Mouse (Mus musculus): ENCODE data around the gene Egfl8. TPM values are rescaled to one million over a fixed set of nuclear protein-coding genes. Genes with fewer than 3 reads are reported as not detected.
A peak's percentile ranks its signal among the peaks of the same experiment; 100 is the strongest.

Egfl8 gene
- polyA plus RNA-seq, 1 experiment from 2014 or later: 3.8 TPM

DNA sequence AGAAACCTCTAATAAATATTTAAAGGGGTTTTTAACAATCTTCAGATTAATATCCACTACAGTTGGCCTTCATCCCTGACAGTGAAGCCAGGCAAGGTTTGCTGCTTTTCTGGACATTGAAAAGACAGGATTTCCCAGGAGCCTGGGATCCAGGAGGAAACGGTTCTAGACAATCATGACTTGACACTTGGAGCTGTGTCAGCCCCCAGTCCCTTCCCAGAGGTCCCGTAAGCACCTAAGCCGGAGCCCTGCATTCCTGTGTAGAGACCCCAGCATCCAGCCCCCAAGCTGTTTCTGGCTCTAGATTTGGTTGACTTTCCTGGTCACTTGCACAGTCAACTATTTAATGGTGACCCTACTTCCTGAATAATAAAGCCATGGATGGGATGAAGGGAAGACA, 42.8 kb upstream of the Egfl8 start:
- no peak overlapping the region for H3K4me3 ChIP-seq (ENCODE audit: low read length)
- no peak for ATAC-seq (ENCODE audit: low read depth)
- no peak overlapping the region for H3K4me2 ChIP-seq (ENCODE audit: low read depth, low read length)
- H3K27me3 ChIP-seq (ENCODE audit: control insufficient read depth, insufficient read depth, low read depth, low read length): peaks cover 20% of the 10 kb centered on the region
- no peaks in the 10 kb centered on the region for H3K36me3 ChIP-seq (ENCODE audit: control insufficient read depth, insufficient read depth, low read length)
- H3K4me1 ChIP-seq (replicated peaks; ENCODE audit: control insufficient read depth, insufficient read depth, low read length): peaks cover 30% of the 10 kb centered on the region
- H3K27ac ChIP-seq (ENCODE audit: low read length): no peak overlapping the region
- WGBS: 60% methylated on average over 3 of the region's 3 CpGs
- no peaks in the 10 kb centered on the region for H3K9me3 ChIP-seq (ENCODE audit: control insufficient read depth, low read length)
- no peak overlapping the region for H3K9ac ChIP-seq (ENCODE audit: low read length)

DNA sequence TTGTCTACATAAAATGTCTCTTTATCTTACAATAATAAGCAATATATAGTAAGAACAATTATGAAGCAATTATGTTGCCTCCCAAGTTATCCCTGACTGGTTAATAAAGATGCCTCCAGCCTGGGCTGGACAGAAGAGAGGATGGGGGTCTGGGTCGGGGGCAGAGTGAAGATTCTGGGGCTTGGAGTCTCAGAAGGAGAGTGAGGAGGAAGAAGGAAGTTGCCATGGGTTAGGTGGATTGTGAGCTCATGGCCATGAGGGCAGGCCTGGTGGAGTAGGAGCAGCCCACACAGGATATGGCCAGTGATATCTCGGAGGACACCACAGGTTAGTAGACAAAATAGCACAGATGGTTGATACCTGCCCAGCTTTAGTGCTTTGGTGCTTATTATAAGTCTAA, 42.4 kb upstream of the Egfl8 start:
- no peak overlapping the region for H3K4me3 ChIP-seq (ENCODE audit: low read length)
- no peak overlapping the region for H3K4me2 ChIP-seq (ENCODE audit: low read depth, low read length)
- ATAC-seq (ENCODE audit: low read depth): no peak
- H3K9ac ChIP-seq (ENCODE audit: low read length): no peak overlapping the region
- peaks cover 30% of the 10 kb centered on the region for H3K4me1 ChIP-seq (replicated peaks; ENCODE audit: control insufficient read depth, insufficient read depth, low read length)
- 68% methylated on average over 2 of the region's 2 CpGs for WGBS
- no peaks in the 10 kb centered on the region for H3K9me3 ChIP-seq (ENCODE audit: control insufficient read depth, low read length)
- H3K36me3 ChIP-seq (ENCODE audit: control insufficient read depth, insufficient read depth, low read length): no peaks in the 10 kb centered on the region
- peaks cover 20% of the 10 kb centered on the region for H3K27me3 ChIP-seq (ENCODE audit: control insufficient read depth, insufficient read depth, low read depth, low read length)
- H3K27ac ChIP-seq (ENCODE audit: low read length): no peak overlapping the region

DNA sequence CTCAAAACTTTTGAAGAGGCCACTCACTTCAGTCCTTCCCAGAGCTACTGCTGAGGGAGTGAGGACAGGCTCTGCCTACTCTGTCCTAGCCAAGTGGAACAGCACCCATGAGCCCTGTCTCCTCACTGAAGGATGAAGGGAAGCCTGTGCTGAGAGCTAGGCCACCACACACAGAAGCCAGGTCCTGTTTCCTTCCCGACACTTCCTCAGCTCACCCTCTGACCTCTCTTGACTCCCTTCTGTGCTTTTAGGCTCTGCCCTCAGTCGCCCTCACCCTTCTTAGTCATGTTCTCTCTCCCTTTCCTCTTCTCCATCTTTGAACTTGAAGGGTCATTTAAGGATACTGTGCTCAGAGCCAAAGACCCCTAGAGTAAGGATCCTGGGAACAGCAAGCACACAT, 41.5 kb upstream of the Egfl8 start:
- ATAC-seq (ENCODE audit: low read depth): no peak
- Histone ChIP-seq H3K9me3 (ENCODE audit: control insufficient read depth, low read length) (no peaks in the 10 kb centered on the region), H3K4me2 (ENCODE audit: low read depth, low read length) (no peak overlapping the region), H3K27ac (ENCODE audit: low read length) (no peak overlapping the region), H3K4me1 (replicated peaks; ENCODE audit: control insufficient read depth, insufficient read depth, low read length) (peaks cover 30% of the 10 kb centered on the region), H3K27me3 (ENCODE audit: control insufficient read depth, insufficient read depth, low read depth, low read length) (peaks cover 20% of the 10 kb centered on the region), H3K9ac (ENCODE audit: low read length) (no peak overlapping the region), H3K36me3 (ENCODE audit: control insufficient read depth, insufficient read depth, low read length) (no peaks in the 10 kb centered on the region; the same call in 1 of the 2 replicates), H3K4me3 (ENCODE audit: low read length) (no peak overlapping the region)
- WGBS: 29% methylated on average over 2 of the region's 2 CpGs

DNA sequence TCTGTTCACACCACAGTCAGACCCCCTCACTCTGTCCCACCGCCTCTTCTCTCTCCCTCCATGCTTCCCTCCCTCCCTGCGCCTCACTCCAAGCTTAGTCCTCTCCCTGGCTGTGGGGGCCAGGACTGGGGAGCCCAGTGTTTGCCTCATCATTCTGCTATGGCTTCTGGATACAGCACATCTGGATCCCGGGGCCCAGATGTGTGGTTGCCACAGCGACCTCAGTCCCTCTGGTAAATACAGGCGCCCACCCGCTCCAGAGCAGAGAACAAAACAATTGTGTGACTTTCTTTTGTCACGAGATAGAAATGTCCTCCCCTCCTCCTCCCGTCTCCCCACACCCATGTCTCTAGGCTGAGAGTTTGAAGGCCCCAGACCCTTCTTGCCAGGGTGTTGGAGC, 40.9 kb upstream of the Egfl8 start:
- no peak for ATAC-seq (ENCODE audit: low read depth)
- H3K9me3 ChIP-seq (ENCODE audit: control insufficient read depth, low read length): no peaks in the 10 kb centered on the region
- peaks cover 20% of the 10 kb centered on the region for H3K27me3 ChIP-seq (ENCODE audit: control insufficient read depth, insufficient read depth, low read depth, low read length)
- WGBS: 45% methylated on average over 8 of the region's 8 CpGs
- H3K27ac ChIP-seq (ENCODE audit: low read length): no peak overlapping the region
- H3K4me2 ChIP-seq (ENCODE audit: low read depth, low read length): no peak overlapping the region
- no peak overlapping the region for H3K4me3 ChIP-seq (ENCODE audit: low read length)
- peaks cover 5% of the 10 kb centered on the region for H3K36me3 ChIP-seq (ENCODE audit: control insufficient read depth, insufficient read depth, low read length)
- H3K4me1 ChIP-seq (replicated peaks; ENCODE audit: control insufficient read depth, insufficient read depth, low read length): peaks cover 29% of the 10 kb centered on the region
- no peak overlapping the region for H3K9ac ChIP-seq (ENCODE audit: low read length)

DNA sequence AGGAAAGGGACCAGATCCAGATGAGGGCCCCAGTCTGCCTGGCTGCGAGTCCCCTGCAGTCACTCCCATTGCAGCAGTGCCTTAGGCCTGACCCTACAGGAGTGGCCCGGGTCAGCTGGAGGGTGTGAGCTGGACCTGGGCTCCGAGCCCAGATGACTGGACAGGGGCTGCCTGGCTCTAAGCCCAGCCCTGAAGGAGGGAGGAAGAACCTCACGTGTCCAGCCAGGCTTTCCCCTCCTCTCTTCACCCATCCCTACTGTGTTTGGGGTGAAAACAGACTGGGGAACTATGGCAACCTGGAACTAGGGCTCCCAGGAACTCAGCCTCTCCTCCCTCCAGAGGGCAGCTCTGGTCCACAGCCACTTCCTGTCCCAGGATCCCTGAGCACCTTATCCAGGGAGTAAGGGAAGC, 39.8 kb upstream of the Egfl8 start:
- peaks cover 20% of the 10 kb centered on the region for H3K4me1 ChIP-seq (replicated peaks; ENCODE audit: control insufficient read depth, insufficient read depth, low read length)
- ATAC-seq (ENCODE audit: low read depth): peak; percentile 90
- 27% methylated on average over 4 of the region's 4 CpGs for WGBS
- H3K36me3 ChIP-seq (ENCODE audit: control insufficient read depth, insufficient read depth, low read length): peaks cover 10% of the 10 kb centered on the region
- peaks cover 11% of the 10 kb centered on the region for H3K27me3 ChIP-seq (ENCODE audit: control insufficient read depth, insufficient read depth, low read depth, low read length)
- H3K27ac ChIP-seq (ENCODE audit: low read length): peak overlapping the region; percentile 47
- H3K4me3 ChIP-seq (ENCODE audit: low read length): no peak overlapping the region
- H3K9ac ChIP-seq (ENCODE audit: low read length): 0 out of 2 replicates have a peak overlapping the region, but pooled peaks have one; percentile 12
- H3K4me2 ChIP-seq (ENCODE audit: low read depth, low read length): no peak overlapping the region
- H3K9me3 ChIP-seq (ENCODE audit: control insufficient read depth, low read length): no peaks in the 10 kb centered on the region

DNA sequence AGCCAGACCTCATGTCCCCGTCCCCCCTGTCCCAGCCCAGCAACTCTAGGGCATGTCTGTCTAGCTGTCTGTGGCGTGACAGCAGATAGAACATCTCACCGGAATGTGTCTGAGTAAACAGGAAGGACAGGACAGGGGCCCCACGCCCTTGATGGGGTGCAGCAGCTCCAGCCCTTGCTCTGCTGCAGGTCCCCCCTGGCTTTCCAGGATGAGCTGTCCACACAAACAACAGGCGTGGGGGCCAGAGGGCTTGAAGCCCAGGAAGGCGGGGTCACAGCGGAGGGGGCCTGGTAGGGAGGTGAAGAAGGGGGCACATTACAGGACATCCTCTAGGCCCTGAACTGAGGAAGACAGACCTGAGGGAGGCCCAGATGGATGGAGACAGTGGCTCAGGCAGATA, 39.4 kb upstream of the Egfl8 start:
- Histone ChIP-seq H3K9ac (ENCODE audit: low read length) (0 out of 2 replicates have a peak overlapping the region, but pooled peaks have one; percentile 12), H3K27me3 (ENCODE audit: control insufficient read depth, insufficient read depth, low read depth, low read length) (peaks cover 7% of the 10 kb centered on the region), H3K9me3 (ENCODE audit: control insufficient read depth, low read length) (no peaks in the 10 kb centered on the region), H3K4me1 (replicated peaks; ENCODE audit: control insufficient read depth, insufficient read depth, low read length) (peaks cover 17% of the 10 kb centered on the region), H3K4me3 (ENCODE audit: low read length) (no peak overlapping the region), H3K36me3 (ENCODE audit: control insufficient read depth, insufficient read depth, low read length) (peaks cover 13% of the 10 kb centered on the region), H3K4me2 (ENCODE audit: low read depth, low read length) (no peak overlapping the region), H3K27ac (ENCODE audit: low read length) (peak overlapping the region; percentile 47)
- WGBS: 33% methylated on average over 7 of the region's 7 CpGs
- peak; percentile 44 for ATAC-seq (ENCODE audit: low read depth)

DNA sequence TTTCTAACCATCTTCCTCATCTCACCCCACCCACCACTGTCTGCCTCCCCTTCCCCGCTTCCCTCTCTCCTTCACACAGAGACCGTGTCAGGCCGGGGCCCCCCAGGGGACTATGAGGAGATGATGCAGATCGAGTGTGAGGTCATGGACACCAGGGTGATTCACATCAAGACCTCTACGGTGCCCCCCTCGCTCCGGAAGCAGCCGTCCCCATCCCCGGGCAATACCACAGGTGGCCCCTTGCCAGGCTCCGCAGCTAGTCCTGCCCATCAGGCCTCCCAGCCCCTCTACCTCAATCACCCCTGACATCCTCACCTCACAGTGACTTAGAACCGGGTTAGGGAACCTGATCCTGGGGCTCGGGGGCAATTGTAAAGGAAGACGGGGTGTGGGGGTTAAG, 38.6 kb upstream of the Egfl8 start:
- no peak overlapping the region for H3K9ac ChIP-seq (ENCODE audit: low read length)
- no peaks in the 10 kb centered on the region for H3K9me3 ChIP-seq (ENCODE audit: control insufficient read depth, low read length)
- H3K4me1 ChIP-seq (replicated peaks; ENCODE audit: control insufficient read depth, insufficient read depth, low read length): peaks cover 17% of the 10 kb centered on the region
- no peak overlapping the region for H3K4me2 ChIP-seq (ENCODE audit: low read depth, low read length)
- H3K4me3 ChIP-seq (ENCODE audit: low read length): no peak overlapping the region
- ATAC-seq (ENCODE audit: low read depth): no peak
- 87% methylated on average over 13 of the region's 13 CpGs for WGBS
- H3K27me3 ChIP-seq (ENCODE audit: control insufficient read depth, insufficient read depth, low read depth, low read length): peaks cover 6% of the 10 kb centered on the region
- no peak overlapping the region for H3K27ac ChIP-seq (ENCODE audit: low read length)
- H3K36me3 ChIP-seq (ENCODE audit: control insufficient read depth, insufficient read depth, low read length): peaks cover 13% of the 10 kb centered on the region

DNA sequence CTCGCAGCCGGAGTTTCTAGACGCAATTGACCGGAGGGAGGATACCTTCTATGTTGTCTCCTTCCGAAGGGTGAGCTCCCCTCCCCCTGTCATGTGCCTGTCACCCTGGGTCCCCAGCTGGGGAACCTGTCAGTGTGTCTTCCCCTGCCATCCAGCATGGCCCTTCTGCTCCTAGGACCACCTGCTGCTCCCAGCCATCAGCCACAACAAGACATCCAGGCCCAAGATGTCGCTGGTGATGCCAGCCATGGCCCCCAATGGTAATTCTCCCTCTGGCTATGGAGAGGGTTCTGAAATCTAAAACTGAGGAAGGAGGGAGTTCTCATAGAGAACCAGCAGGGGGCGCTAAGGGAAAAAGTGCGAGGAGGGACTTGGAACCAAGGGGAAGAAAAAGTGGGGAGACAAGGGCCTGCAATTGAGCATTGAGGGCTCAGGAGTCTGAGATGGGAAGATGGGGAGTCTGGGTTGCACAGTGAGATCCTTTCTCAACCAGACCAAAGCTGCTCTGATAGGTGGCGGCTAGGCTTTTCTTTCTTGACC, 38.0 kb upstream of the Egfl8 start:
- peaks cover 17% of the 10 kb centered on the region for H3K4me1 ChIP-seq (replicated peaks; ENCODE audit: control insufficient read depth, insufficient read depth, low read length)
- H3K9ac ChIP-seq (ENCODE audit: low read length): no peak overlapping the region
- no peak overlapping the region for H3K4me2 ChIP-seq (ENCODE audit: low read depth, low read length)
- no peak overlapping the region for H3K4me3 ChIP-seq (ENCODE audit: low read length)
- no peak overlapping the region for H3K27ac ChIP-seq (ENCODE audit: low read length)
- no peaks in the 10 kb centered on the region for H3K9me3 ChIP-seq (ENCODE audit: control insufficient read depth, low read length)
- peaks cover under 1% of the 10 kb centered on the region; the same call in 1 of the 2 replicates for H3K27me3 ChIP-seq (ENCODE audit: control insufficient read depth, insufficient read depth, low read depth, low read length)
- peaks cover 13% of the 10 kb centered on the region for H3K36me3 ChIP-seq (ENCODE audit: control insufficient read depth, insufficient read depth, low read length)
- no peak for ATAC-seq (ENCODE audit: low read depth)
- 61% methylated on average over 9 of the region's 9 CpGs for WGBS

DNA sequence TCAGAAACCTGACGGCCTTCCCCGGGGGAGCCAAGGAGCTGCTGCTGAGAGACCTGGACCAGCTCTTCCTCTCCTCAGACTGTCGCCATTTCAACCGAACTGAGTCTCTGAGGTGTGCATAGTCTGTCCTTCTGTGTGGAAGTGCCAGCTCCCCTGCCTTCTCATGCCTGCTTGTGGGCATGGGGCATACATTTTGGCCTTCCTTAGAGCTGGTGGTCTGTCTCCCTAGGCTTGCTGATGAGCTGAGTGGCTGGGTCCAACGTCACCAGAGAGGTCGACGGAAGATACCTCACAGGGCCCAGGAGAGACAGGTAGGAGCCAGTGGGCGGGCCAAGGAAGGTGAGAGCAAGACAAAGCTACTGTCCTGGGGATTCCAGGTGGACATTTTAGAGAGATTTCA, 37.2 kb upstream of the Egfl8 start:
- Histone ChIP-seq H3K4me1 (replicated peaks; ENCODE audit: control insufficient read depth, insufficient read depth, low read length) (peaks cover 20% of the 10 kb centered on the region), H3K36me3 (ENCODE audit: control insufficient read depth, insufficient read depth, low read length) (peaks cover 13% of the 10 kb centered on the region)

DNA sequence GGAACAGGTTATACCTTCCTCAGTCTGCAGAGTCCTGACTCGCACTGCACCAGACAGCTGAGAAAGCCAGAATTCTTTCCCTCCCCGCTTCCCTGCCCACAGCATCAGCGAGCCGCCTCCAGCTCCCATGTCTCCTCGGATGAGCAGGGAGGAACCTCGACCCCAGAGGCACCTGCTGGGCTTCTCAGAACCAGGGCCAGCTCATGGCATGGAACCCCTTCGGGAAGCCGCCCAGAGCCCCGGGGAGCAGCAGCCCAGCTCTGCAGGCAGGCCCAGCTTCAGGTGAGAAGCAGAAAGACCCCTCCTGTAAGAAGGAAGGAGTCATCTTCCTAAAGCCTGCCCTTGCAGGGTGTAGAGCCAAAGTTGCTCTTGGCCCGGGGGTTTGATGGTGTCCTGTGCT, 36.8 kb upstream of the Egfl8 start:
- Histone ChIP-seq H3K27ac (ENCODE audit: low read length) (no peak overlapping the region), H3K4me1 (replicated peaks; ENCODE audit: control insufficient read depth, insufficient read depth, low read length) (peaks cover 25% of the 10 kb centered on the region), H3K4me3 (ENCODE audit: low read length) (no peak overlapping the region), H3K4me2 (ENCODE audit: low read depth, low read length) (no peak overlapping the region), H3K9ac (ENCODE audit: low read length) (no peak overlapping the region), H3K9me3 (ENCODE audit: control insufficient read depth, low read length) (no peaks in the 10 kb centered on the region), H3K36me3 (ENCODE audit: control insufficient read depth, insufficient read depth, low read length) (peaks cover 13% of the 10 kb centered on the region), H3K27me3 (ENCODE audit: control insufficient read depth, insufficient read depth, low read depth, low read length) (no peaks in the 10 kb centered on the region)
- WGBS: 90% methylated on average over 10 of the region's 10 CpGs
- no peak for ATAC-seq (ENCODE audit: low read depth)

More for the DNA sequence above, 37.2 kb upstream of the Egfl8 start:
- Histone ChIP-seq H3K4me2 (ENCODE audit: low read depth, low read length) (no peak overlapping the region), H3K27me3 (ENCODE audit: control insufficient read depth, insufficient read depth, low read depth, low read length) (no peaks in the 10 kb centered on the region), H3K4me3 (ENCODE audit: low read length) (no peak overlapping the region), H3K27ac (ENCODE audit: low read length) (no peak overlapping the region), H3K9me3 (ENCODE audit: control insufficient read depth, low read length) (no peaks in the 10 kb centered on the region), H3K9ac (ENCODE audit: low read length) (no peak overlapping the region)
- no peak for ATAC-seq (ENCODE audit: low read depth)
- WGBS: 90% methylated on average over 8 of the region's 8 CpGs

Data from lung, embryonic 16.5 days (tissue).